In genomic region chr3:60469170-60469805, GRCm38 (mm10) we compare ENCODE assay signal across 7 mouse cellular contexts. TPM values are rescaled to one million over a fixed set of nuclear protein-coding genes. Genes with fewer than 3 reads are reported as not detected.
DNase-seq lines count a peak whose midpoint lies in the region; ATAC-seq and TF ChIP-seq lines count a peak whose summit lies in the region.
"Not testable (repeated sequence)": the region's sequence is repeated elsewhere in the genome, so short reads cannot be mapped to it uniquely, and the experiment has no call there.

No protein-coding gene starts in this region.

- peak; percentile 42 for DNase-seq in MEL (ENCODE audit: low read depth, low spot score)
- not testable (repeated sequence) for DNase-seq in lung, postnatal 0 days (ENCODE audit: low spot score)
- DNase-seq in naive thymus-derived CD4-positive, alpha-beta T cell, adult 2 months (ENCODE audit: low read depth) = peak; percentile 53

- H3K4me1 ChIP-seq in MEL (ENCODE audit: control insufficient read depth in 1 of 2, insufficient read depth in 2 of 2, low read length in 2 of 2); heart, embryonic 16.5 days (ENCODE audit: control insufficient read depth, insufficient read depth, low read length); kidney, embryonic 16.5 days (ENCODE audit: insufficient read depth, low read length); lung, postnatal 0 days (ENCODE audit: insufficient read depth, low read depth, low read length): not testable (repeated sequence)
- peaks cover 18% of the 10 kb centered on the region for H3K4me1 ChIP-seq in liver, embryonic 12.5 days

- H3K36me3 ChIP-seq in MEL (ENCODE audit: control insufficient read depth in 1 of 2, insufficient read depth in 2 of 2, low read length in 2 of 2) = peaks cover 0 to 16% of the 10 kb centered on the region in 2 experiments; a peak in 2 of 4 replicates
- not testable (repeated sequence) for H3K36me3 ChIP-seq in heart, embryonic 16.5 days (ENCODE audit: control insufficient read depth, insufficient read depth); kidney, embryonic 16.5 days (ENCODE audit: insufficient read depth, low read length); liver, embryonic 12.5 days; lung, postnatal 0 days (ENCODE audit: insufficient read depth, low read length)

- TF ChIP-seq POLR2A in MEL (IDR thresholded peaks at IDR 0.05; ENCODE audit: control insufficient read depth in 1 of 2, insufficient read depth in 1 of 2, low read depth in 1 of 2, low read length in 2 of 2, poor library complexity in 1 of 2) = not testable (repeated sequence)

- H3K27me3 ChIP-seq in MEL (ENCODE audit: control insufficient read depth in 1 of 2, insufficient read depth in 2 of 2, low read length in 2 of 2); heart, embryonic 16.5 days (ENCODE audit: control insufficient read depth, insufficient read depth, low read length); kidney, embryonic 16.5 days (ENCODE audit: insufficient read depth, low read length); liver, embryonic 12.5 days (replicated peaks); lung, postnatal 0 days (replicated peaks; ENCODE audit: insufficient read depth, low read length): not testable (repeated sequence)

- H3K79me2 ChIP-seq in MEL (ENCODE audit: control insufficient read depth, insufficient read depth, low read length, poor library complexity) = not testable (repeated sequence)

- peak overlapping the region; percentile 80 for H3K27ac ChIP-seq in MEL (ENCODE audit: control insufficient read depth, low read depth, low read length)
- H3K27ac ChIP-seq in heart, embryonic 16.5 days (ENCODE audit: low read length) = peak overlapping the region; percentile 48
- not testable (repeated sequence) for H3K27ac ChIP-seq in kidney, embryonic 16.5 days (ENCODE audit: low read length); lung, postnatal 0 days (ENCODE audit: low read length)
- H3K27ac ChIP-seq in liver, embryonic 12.5 days = peak overlapping the region; percentile 67

- TF ChIP-seq EP300 in MEL (IDR thresholded peaks at IDR 0.05; ENCODE audit: low read depth in 1 of 2, low read length in 2 of 2); lung, postnatal 0 days (IDR thresholded peaks at IDR 0.05): not testable (repeated sequence)

- peak; percentile 71 for ATAC-seq in granulocyte monocyte progenitor cell, adult 5-6 weeks (replicated peaks; ENCODE audit: poor library complexity, severe bottlenecking)
- 0 out of 2 replicates have a peak, but pooled peaks have one; percentile 28 for ATAC-seq in heart, embryonic 16.5 days (replicated peaks; ENCODE audit: extremely low read depth, insufficient read depth, low FRiP score)
- ATAC-seq in kidney, embryonic 16.5 days (ENCODE audit: low FRiP score, low TSS enrichment) = peak; percentile 39; the same call in 1 of the 2 replicates
- ATAC-seq in liver, embryonic 12.5 days = not testable (repeated sequence)
- ATAC-seq in lung, postnatal 0 days = peak; percentile 62

- WGBS in heart, embryonic 16.5 days = 79% methylated on average over 2 of the region's 3 CpGs
- 82% methylated on average over 1 of the region's 3 CpGs for WGBS in kidney, embryonic 16.5 days
- 25% methylated on average over 2 of the region's 3 CpGs for WGBS in liver, embryonic 12.5 days (ENCODE audit: insufficient replicate concordance)
- WGBS in lung, postnatal 0 days = 50% methylated on average over 1 of the region's 3 CpGs

- H3K4me3 ChIP-seq in MEL (ENCODE audit: control insufficient read depth in 1 of 2, insufficient read depth in 1 of 2, low read depth in 2 of 2, low read length in 2 of 2) = peak overlapping the region; percentile 28 to 32; a peak in 3 of 4 replicates
- not testable (repeated sequence) for H3K4me3 ChIP-seq in heart, embryonic 16.5 days (ENCODE audit: low read length); kidney, embryonic 16.5 days (ENCODE audit: low read length); liver, embryonic 12.5 days; lung, postnatal 0 days (ENCODE audit: low read depth, low read length)

- not testable (repeated sequence) for H3K9me3 ChIP-seq in MEL (replicated peaks; ENCODE audit: insufficient read depth, low read length); heart, embryonic 16.5 days (replicated peaks; ENCODE audit: control insufficient read depth, low read length); kidney, embryonic 16.5 days (ENCODE audit: low read length); liver, embryonic 12.5 days (replicated peaks); lung, postnatal 0 days (ENCODE audit: low read length)

- H3K4me2 ChIP-seq in heart, embryonic 16.5 days (ENCODE audit: low read depth, low read length); kidney, embryonic 16.5 days (replicated peaks; ENCODE audit: low read depth, low read length); liver, embryonic 12.5 days; lung, postnatal 0 days (replicated peaks; ENCODE audit: low read depth, low read length): not testable (repeated sequence)

- not testable (repeated sequence) for TF ChIP-seq CTCF in MEL (IDR thresholded peaks at IDR 0.05 in 2 of 3, conservative IDR thresholded peaks at IDR 0.05 in 1 of 3; ENCODE audit: control insufficient read depth in 1 of 3, insufficient read depth in 1 of 3, low read depth in 2 of 3, low read length in 3 of 3, poor library complexity in 1 of 3, severe bottlenecking in 1 of 3); lung, postnatal 0 days (IDR thresholded peaks at IDR 0.05)

- H3K9ac ChIP-seq in MEL (ENCODE audit: control insufficient read depth, low read depth, low read length, poor library complexity, severe bottlenecking) = peak overlapping the region; percentile 27
- not testable (repeated sequence) for H3K9ac ChIP-seq in heart, embryonic 16.5 days (ENCODE audit: low read length); kidney, embryonic 16.5 days (replicated peaks; ENCODE audit: low read length); liver, embryonic 12.5 days; lung, postnatal 0 days (replicated peaks; ENCODE audit: low read depth)

- TF ChIP-seq RAD21 in MEL (IDR thresholded peaks at IDR 0.05; ENCODE audit: low read depth, low read length) = not testable (repeated sequence)

RNA-seq across cellular contexts. Expression of gene Mbnl1, which starts 3.3 kb away (rescaled TPM):
- total RNA-seq in MEL (2012; rRNA removed) = 323 and 341 TPM in 2 replicates
- 100 to 1,000 TPM; 250 to 371 TPM for polyA plus RNA-seq in MEL (2012; ENCODE audit: insufficient read depth in 1 of 2, insufficient read length in 2 of 2, low read depth in 1 of 2, low replicate concordance in 2 of 2, missing spikeins in 1 of 2)
- 464 and 485 TPM in 2 replicates for total RNA-seq in granulocyte monocyte progenitor cell, adult 5-6 weeks (2014; fragmentation: Nextera tagmentation)
- 524 and 651 TPM in 2 replicates for total RNA-seq in granulocyte monocyte progenitor cell, adult 5-6 weeks (2017)
- polyA plus RNA-seq in heart, embryonic 16.5 days (2015; fragmentation: Nextera tagmentation; extraction: Ambion mirVana) = 86.0 and 92.8 TPM in 2 replicates
- 83.6 and 88.5 TPM in 2 replicates for polyA plus RNA-seq in kidney, embryonic 16.5 days (2015; fragmentation: Nextera tagmentation; extraction: Ambion mirVana)
- 169 and 171 TPM in 2 replicates for polyA plus RNA-seq in liver, embryonic 12.5 days (2016; fragmentation: Nextera tagmentation; extraction: Ambion mirVana)
- 115 and 127 TPM in 2 replicates for polyA plus RNA-seq in lung, postnatal 0 days (2015; fragmentation: Nextera tagmentation; extraction: Ambion mirVana)
